Mouse (Mus musculus) midbrain, embryonic 14.5 days (tissue): ENCODE results near the gene Defb33. TPM values are rescaled to one million over a fixed set of nuclear protein-coding genes. Genes with fewer than 3 reads are reported as not detected.

Experiments
- ATAC-seq: fragments of 200-750 bp; cut with Nextera tagmentation; 2 replicates; pipeline ENCODE4 v1.8.0; 2017; ENCODE audit warnings: moderate number of reproducible peaks, moderate library complexity; ENCODE audit not compliant: low FRiP score, low TSS enrichment
- DNase-seq: peaks from one replicate; pipeline ENCODE4 v3.0.0-alpha.2; 2015
- H3K27ac ChIP-seq: fragments of 300-500 bp; sonication (generic); replicated peaks from 2 replicates; pipeline ENCODE4 v1.5.1; 2014; ENCODE audit warnings: mild to moderate bottlenecking, low read depth, low read length, moderate library complexity
- H3K27me3 ChIP-seq: fragments of 300-500 bp; sonication (generic); 2 replicates; pipeline ENCODE4 v1.6.1; 2014; ENCODE audit warnings: low read length, control low read depth, mixed read lengths; ENCODE audit not compliant: control insufficient read depth, insufficient read depth
- H3K36me3 ChIP-seq: fragments of 300-500 bp; sonication (generic); 2 replicates; pipeline ENCODE4 v1.6.1; 2014; ENCODE audit warnings: low read length, control low read depth; ENCODE audit not compliant: control insufficient read depth, insufficient read depth
- H3K4me1 ChIP-seq: fragments of 300-500 bp; sonication (generic); 2 replicates; pipeline ENCODE4 v1.6.1; 2014; ENCODE audit warnings: mild to moderate bottlenecking, antibody characterized with exemption, low read length, control low read depth; ENCODE audit not compliant: control insufficient read depth, insufficient read depth
- H3K4me2 ChIP-seq: fragments of 300-500 bp; sonication (generic); 2 replicates; pipeline ENCODE4 v1.6.1; 2014; ENCODE audit warnings: mild to moderate bottlenecking, low read length, moderate library complexity
- H3K4me3 ChIP-seq: fragments of 300-500 bp; sonication (generic); replicated peaks from 2 replicates; pipeline ENCODE4 v1.5.1; 2014; ENCODE audit warnings: low read depth, low read length
- H3K9ac ChIP-seq: fragments of 300-500 bp; sonication (generic); replicated peaks from 2 replicates; pipeline ENCODE4 v1.6.1; 2014; ENCODE audit warnings: mild to moderate bottlenecking, low read length, moderate library complexity
- H3K9me3 ChIP-seq: fragments of 300-500 bp; sonication (generic); 2 replicates; pipeline ENCODE4 v1.6.1; 2016; ENCODE audit warnings: low read length, control low read depth, mixed read lengths; ENCODE audit not compliant: control insufficient read depth
- WGBS: fragments of 180-500 bp; shearing (Covaris S2); extraction: QIAGEN DNeasy Blood & Tissue Kit; methylation state at CpG from one replicate; pipeline ENCODE4 v1.1.7; 2014; 5-methylcytosine and 5-hydroxymethylcytosine counted together
- polyA plus RNA-seq: library from polyadenylated mRNA; unstranded; fragments of >200 nt; fragmentation: Nextera tagmentation; extraction: Ambion mirVana; gene quantifications from 2 replicates; pipeline ENCODE4 v1.2.1, GENCODE M21; 2014

Gene Defb33
- polyA plus RNA-seq, result not detected in 2 replicates

DNA sequence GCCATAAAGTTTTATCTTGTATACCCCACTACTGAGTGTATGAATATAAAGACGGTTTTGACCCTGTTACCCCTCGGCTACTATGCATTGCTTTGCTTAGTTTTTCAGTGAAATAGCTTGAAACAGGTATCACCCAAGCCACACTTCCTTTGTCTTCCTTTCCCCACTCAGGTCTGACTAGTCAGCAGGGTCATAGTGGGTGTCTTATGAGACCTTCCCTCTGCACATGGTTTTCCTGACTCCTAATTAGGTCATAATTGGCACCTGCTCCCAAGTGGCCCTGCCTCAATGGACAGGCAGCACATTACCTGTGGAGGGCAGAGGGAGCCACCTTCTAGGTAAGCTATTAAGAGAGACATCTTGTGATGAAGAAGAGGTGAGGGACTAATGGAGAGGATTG is at the start of gene Defb33:
Gene Defb33 (plus strand): TSS at position 301 of the 400 bp plus-strand sequence.
- Histone ChIP-seq H3K9ac (no peak within 1 kb of the TSS), H3K36me3 (no peaks in the 10 kb centered on the region), H3K4me3 (no peak within 1 kb of the TSS), H3K9me3 (peaks cover 51% of the 10 kb centered on the region), H3K4me2 (no peak within 1 kb of the TSS), H3K27me3 (no peaks in the 10 kb centered on the region), H3K27ac (no peak within 1 kb of the TSS), H3K4me1 (no peaks in the 10 kb centered on the region)
- ATAC-seq (no peak), DNase-seq (no peak)
- WGBS, result 91% methylated on average over 2 of the region's 2 CpGs

DNA sequence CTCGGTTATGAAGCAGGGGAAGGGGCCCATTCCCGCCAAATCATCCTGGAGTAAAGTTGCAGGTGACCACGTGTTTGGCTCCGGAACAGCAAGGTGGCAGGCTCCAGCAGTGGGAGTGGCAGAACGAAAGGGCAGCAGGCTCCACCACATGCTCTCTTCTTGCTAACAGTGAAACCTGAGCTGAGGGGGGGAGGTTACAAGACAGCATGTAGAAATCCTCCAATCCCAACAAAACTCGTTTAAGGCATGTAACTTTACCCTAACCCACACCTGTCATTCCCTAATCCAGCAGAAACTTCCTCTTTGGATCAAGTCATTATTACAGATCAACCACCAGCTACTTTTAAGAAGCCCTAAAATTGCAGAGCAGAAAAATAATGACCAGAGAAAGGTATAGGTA is 17.9 kb upstream of the Defb33 start:
- Histone ChIP-seq H3K9me3 (peaks cover 15% of the 10 kb centered on the region), H3K4me1 (no peaks in the 10 kb centered on the region), H3K36me3 (no peaks in the 10 kb centered on the region), H3K9ac (no peak overlapping the region), H3K27ac (no peak overlapping the region), H3K27me3 (no peaks in the 10 kb centered on the region), H3K4me2 (no peak overlapping the region), H3K4me3 (no peak overlapping the region)
- no peak for DNase-seq
- ATAC-seq, result no peak
- 49% methylated on average over 6 of the region's 6 CpGs for WGBS

DNA sequence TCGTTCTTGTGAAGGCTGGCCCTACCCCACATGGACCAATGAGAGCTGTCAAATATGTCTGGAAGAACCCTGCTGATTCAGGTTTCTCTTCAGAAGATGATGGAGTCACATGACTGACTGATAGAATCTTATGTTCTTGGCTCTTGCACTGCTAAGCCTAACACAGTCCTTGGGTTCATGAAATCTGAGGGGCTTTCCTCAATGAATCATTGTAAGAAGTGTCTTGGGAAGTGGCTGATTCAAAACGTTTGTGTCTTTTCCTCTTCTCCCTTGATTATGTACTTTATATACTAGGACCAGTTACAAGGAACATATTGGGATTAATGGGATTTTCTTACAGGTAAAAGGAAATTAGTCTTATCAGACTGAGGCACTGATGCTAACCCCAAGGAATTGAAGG is 10.1 kb downstream of the Defb33 start, which contains the start of gene Gm15056:
Gene Gm15056 (minus strand): TSS at position 101 of the 400 bp plus-strand sequence.
- Histone ChIP-seq H3K9ac (no peak within 1 kb of the TSS), H3K36me3 (no peaks in the 10 kb centered on the region), H3K4me3 (no peak within 1 kb of the TSS), H3K9me3 (peaks cover 12% of the 10 kb centered on the region), H3K4me2 (no peak within 1 kb of the TSS), H3K4me1 (no peaks in the 10 kb centered on the region), H3K27me3 (no peaks in the 10 kb centered on the region), H3K27ac (no peak within 1 kb of the TSS)
- DNase-seq (no peak), ATAC-seq (no peak)
- 53% methylated on average over 2 of the region's 2 CpGs for WGBS

DNA sequence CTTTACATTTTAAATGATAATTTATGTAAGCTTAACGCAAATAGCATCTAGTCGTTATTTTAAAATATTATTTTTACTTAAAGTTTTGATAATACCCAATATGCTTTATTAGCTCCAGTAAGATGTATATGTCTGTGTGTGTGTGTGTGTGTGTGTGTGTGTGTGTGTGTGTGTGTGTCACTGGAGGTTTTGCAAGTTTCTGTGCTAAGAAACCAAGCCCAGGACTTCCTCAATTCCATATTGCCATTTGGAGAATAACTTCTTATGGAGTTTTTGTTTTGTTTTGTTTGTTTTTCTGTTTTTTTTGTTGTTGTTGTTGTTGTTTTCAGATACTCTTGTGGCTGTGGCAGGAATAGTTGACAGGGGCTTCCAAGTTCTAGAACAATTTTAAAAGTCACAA is 14.7 kb downstream of the Defb33 start:
- H3K4me1 ChIP-seq, result no peaks in the 10 kb centered on the region
- H3K27me3 ChIP-seq, result no peaks in the 10 kb centered on the region
- 89% methylated on average over 2 of the region's 2 CpGs for WGBS
- ATAC-seq (no peak), DNase-seq (no peak)
- no peak overlapping the region for H3K27ac ChIP-seq
- no peaks in the 10 kb centered on the region for H3K36me3 ChIP-seq
- H3K4me3 ChIP-seq, result no peak overlapping the region
- H3K9ac ChIP-seq, result no peak overlapping the region
- H3K4me2 ChIP-seq, result no peak overlapping the region
- H3K9me3 ChIP-seq, result peaks cover 1% of the 10 kb centered on the region; the same call in 1 of the 2 replicates

DNA sequence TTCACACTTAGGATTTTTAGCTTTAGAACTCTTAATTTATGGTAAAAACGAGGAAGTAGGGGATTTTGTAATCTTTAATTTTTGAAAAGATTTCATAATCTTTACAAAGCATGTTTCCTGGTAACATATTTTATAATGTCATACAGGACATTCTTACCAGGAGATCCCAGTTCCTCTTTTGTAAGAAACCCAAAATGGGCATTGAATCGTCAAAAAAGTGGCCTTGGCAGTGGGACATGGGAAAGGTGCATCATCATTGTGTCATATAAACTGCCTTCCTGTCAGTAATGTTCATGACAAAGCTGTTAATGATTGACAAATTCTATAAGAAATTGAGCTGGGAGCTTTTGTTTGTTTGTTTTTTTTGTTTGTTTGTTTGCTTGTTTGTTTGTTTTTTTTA is 15.8 kb downstream of the Defb33 start:
- Histone ChIP-seq H3K4me1 (no peaks in the 10 kb centered on the region), H3K9ac (no peak overlapping the region), H3K9me3 (no peaks in the 10 kb centered on the region; the same call in 1 of the 2 replicates), H3K27ac (no peak overlapping the region), H3K27me3 (no peaks in the 10 kb centered on the region), H3K4me2 (no peak overlapping the region), H3K36me3 (no peaks in the 10 kb centered on the region), H3K4me3 (no peak overlapping the region)
- no peak for DNase-seq
- ATAC-seq, result no peak
- 67% methylated on average over 2 of the region's 2 CpGs for WGBS

DNA sequence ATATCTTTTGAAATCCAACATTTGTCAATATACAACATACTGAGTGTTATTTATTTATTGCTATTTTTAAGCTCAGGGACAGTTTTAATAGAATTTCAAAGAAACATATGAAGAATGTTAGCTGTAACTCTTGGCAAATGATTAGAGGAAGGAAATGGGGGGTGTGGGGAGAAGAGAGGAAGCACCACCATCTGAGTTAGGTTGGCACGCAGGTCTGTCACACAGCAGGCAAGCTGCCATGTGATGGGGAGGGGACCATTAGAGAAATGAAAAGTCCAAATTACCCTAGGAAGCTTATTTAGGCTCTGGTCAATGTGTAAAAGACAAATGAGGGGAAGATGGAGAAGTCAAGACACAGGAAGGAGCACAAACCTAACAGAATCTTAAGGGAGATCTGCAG is 19.8 kb downstream of the Defb33 start:
- DNase-seq (no peak), ATAC-seq (no peak)
- Histone ChIP-seq H3K4me3 (no peak overlapping the region), H3K27me3 (no peaks in the 10 kb centered on the region), H3K4me1 (no peaks in the 10 kb centered on the region), H3K4me2 (no peak overlapping the region), H3K27ac (no peak overlapping the region), H3K9ac (no peak overlapping the region), H3K36me3 (no peaks in the 10 kb centered on the region), H3K9me3 (peaks cover 7% of the 10 kb centered on the region)
- 84% methylated on average over 1 of the region's 1 CpGs for WGBS

DNA sequence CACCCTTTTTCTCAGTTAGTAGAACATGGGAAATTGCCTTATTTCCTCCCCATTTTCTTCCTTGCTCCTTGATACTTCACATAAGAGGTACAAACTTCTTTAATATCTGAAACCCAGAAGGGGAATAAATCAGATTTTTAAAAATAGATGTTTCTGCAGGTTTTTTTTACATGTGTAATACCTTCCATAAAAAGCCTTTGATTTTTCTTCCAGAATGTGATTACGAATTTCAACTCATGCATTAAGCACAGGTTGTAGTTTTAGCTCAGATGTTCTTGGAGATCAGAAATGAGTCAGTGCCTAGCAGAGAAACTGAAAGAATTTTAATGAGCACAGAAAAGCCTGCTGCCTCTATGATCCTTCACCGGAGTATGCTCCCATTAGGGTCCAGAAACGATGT is 29.5 kb downstream of the Defb33 start, which contains the start of gene Gm6040:
Gene Gm6040 (minus strand): TSS at position 101 of the 400 bp plus-strand sequence.
- DNase-seq (no peak), ATAC-seq (no peak)
- H3K4me1 ChIP-seq, result no peaks in the 10 kb centered on the region
- no peak within 1 kb of the TSS for H3K27ac ChIP-seq
- no peaks in the 10 kb centered on the region for H3K36me3 ChIP-seq
- H3K9me3 ChIP-seq, result peaks cover 23% of the 10 kb centered on the region
- H3K4me2 ChIP-seq, result no peak within 1 kb of the TSS
- H3K27me3 ChIP-seq, result no peaks in the 10 kb centered on the region
- no peak within 1 kb of the TSS for H3K4me3 ChIP-seq
- 74% methylated on average over 3 of the region's 3 CpGs for WGBS
- H3K9ac ChIP-seq, result no peak within 1 kb of the TSS

DNA sequence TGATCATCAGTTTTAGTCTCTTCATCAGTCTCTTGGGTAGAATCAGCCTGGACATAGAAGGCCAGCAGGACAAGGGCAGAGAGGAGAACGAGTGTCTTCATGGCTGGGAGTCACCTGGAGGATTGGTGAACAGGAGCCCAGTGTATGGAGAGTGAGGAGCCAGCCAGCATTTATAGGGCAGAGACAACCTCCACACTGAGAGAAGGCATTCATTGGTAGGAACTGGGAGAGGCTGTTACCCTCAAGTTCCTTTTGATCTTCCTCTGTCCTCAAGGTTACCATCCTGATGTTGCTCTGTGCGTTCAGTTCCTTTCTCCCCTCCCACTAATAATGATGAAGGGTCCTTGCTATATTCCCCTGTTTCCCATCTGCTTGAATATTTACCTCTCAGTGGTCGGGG is 52.1 kb downstream of the Defb33 start, which contains the start of gene AY761185:
Gene AY761185 (minus strand): TSS at position 101 of the 400 bp plus-strand sequence.
- DNase-seq, result no peak
- Histone ChIP-seq H3K27me3 (no peaks in the 10 kb centered on the region), H3K4me3 (no peak within 1 kb of the TSS), H3K9me3 (peaks cover 17% of the 10 kb centered on the region), H3K4me1 (no peaks in the 10 kb centered on the region), H3K9ac (no peak within 1 kb of the TSS), H3K36me3 (no peaks in the 10 kb centered on the region), H3K27ac (no peak within 1 kb of the TSS), H3K4me2 (no peak within 1 kb of the TSS)
- ATAC-seq, result no peak
- 75% methylated on average over 3 of the region's 3 CpGs for WGBS
